Mouse (Mus musculus): ENCODE data around the gene Tbc1d4.

GRCm38 (mm10) chr14:101532090-101532695, 76.8 kb downstream of the Tbc1d4 start:
- TF ChIP-seq CTCF (IDR thresholded peaks at IDR 0.05; ENCODE audit: control insufficient read depth, insufficient read depth, insufficient read length) (no peak), MAX (IDR thresholded peaks at IDR 0.05) (no peak), FOSL1 (IDR thresholded peaks at IDR 0.05; ENCODE audit: insufficient read depth, low read length, poor library complexity, severe bottlenecking) (no peak), USF1 (IDR thresholded peaks at IDR 0.05; ENCODE audit: low read depth) (no peak), CEBPB (IDR thresholded peaks at IDR 0.05; ENCODE audit: low read depth) (no peak), MYOG (IDR thresholded peaks at IDR 0.05; ENCODE audit: control insufficient read depth, extremely low read depth, insufficient read length) (no peak)

All from C2C12 (cell line).